Mouse (Mus musculus) intestine, embryonic 15.5 days (tissue): ENCODE results near the gene Olfr113. TPM values are rescaled to one million over a fixed set of nuclear protein-coding genes. Genes with fewer than 3 reads are reported as not detected.
A peak's percentile ranks its signal among the peaks of the same experiment; 100 is the strongest.
"Not testable (repeated sequence)": the region's sequence is repeated elsewhere in the genome, so short reads cannot be mapped to it uniquely, and the experiment has no call there.

Experiments
- ATAC-seq: fragments of 200-750 bp; cut with Nextera tagmentation; 2 replicates; pipeline ENCODE4 v1.8.0; 2017; ENCODE audit warnings: moderate TSS enrichment, moderate library complexity
- H3K27ac ChIP-seq: fragments of 300-500 bp; sonication (generic); 2 replicates; pipeline ENCODE4 v1.5.1; 2015; ENCODE audit warnings: mild to moderate bottlenecking, inconsistent platforms
- H3K27me3 ChIP-seq: fragments of 300-500 bp; sonication (generic); replicated peaks from 2 replicates; pipeline ENCODE4 v1.6.1; 2015; ENCODE audit warnings: inconsistent platforms
- H3K36me3 ChIP-seq: fragments of 300-500 bp; sonication (generic); 2 replicates; pipeline ENCODE4 v1.6.1; 2015; ENCODE audit warnings: inconsistent platforms
- H3K4me1 ChIP-seq: fragments of 300-500 bp; sonication (generic); replicated peaks from 2 replicates; pipeline ENCODE4 v1.6.1; 2015; ENCODE audit warnings: inconsistent platforms
- H3K4me2 ChIP-seq: fragments of 300-500 bp; sonication (generic); replicated peaks from 2 replicates; pipeline ENCODE4 v1.6.1; 2015; ENCODE audit warnings: mild to moderate bottlenecking, inconsistent platforms
- H3K4me3 ChIP-seq: fragments of 300-500 bp; sonication (generic); replicated peaks from 2 replicates; pipeline ENCODE4 v1.5.1; 2015; ENCODE audit warnings: inconsistent platforms
- H3K9ac ChIP-seq: fragments of 300-500 bp; sonication (generic); 2 replicates; pipeline ENCODE4 v1.6.1; 2015; ENCODE audit warnings: inconsistent platforms
- H3K9me3 ChIP-seq: fragments of 300-500 bp; sonication (generic); 2 replicates; pipeline ENCODE4 v1.6.1; 2016; ENCODE audit warnings: inconsistent platforms
- WGBS: fragments of 180-500 bp; shearing (Covaris S2); methylation state at CpG from one replicate; pipeline ENCODE4 v1.1.7; 2015; 5-methylcytosine and 5-hydroxymethylcytosine counted together
- polyA plus RNA-seq: library from polyadenylated mRNA; unstranded; fragments of >200 nt; fragmentation: Nextera tagmentation; extraction: Ambion mirVana; gene quantifications from 2 replicates; pipeline ENCODE4 v1.2.1, GENCODE M21; 2015

Gene Olfr113
- not detected in 2 replicates for polyA plus RNA-seq

DNA sequence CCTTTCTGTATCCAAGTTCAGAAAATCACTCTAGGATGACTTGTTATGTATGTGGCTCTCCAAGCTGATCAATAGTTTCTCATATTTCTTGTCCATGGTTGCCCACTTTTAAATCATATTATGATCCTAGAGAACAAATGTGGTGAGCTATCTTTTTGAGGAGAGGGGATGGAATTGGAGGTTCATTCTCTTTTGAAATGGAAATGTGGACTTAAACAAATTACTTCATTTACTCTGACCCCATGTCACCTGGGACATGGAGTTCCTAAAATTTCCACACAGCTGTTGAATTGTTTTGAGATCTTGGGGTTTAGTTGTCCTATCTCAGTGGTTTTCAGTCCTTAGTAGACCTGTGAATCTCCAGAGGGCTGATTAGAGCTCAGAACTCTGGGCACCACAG is at the start of gene Olfr113:
Olfr113 (minus strand) TSS at position 101 of the 400 bp plus-strand sequence.
- no peak within 1 kb of the TSS for H3K4me2 ChIP-seq
- H3K9me3 ChIP-seq = no peaks in the 10 kb centered on the region
- ATAC-seq = no peak
- H3K4me1 ChIP-seq = no peaks in the 10 kb centered on the region
- no peaks in the 10 kb centered on the region for H3K27me3 ChIP-seq
- H3K36me3 ChIP-seq = no peaks in the 10 kb centered on the region
- H3K4me3 ChIP-seq = no peak within 1 kb of the TSS
- no peak within 1 kb of the TSS for H3K27ac ChIP-seq
- H3K9ac ChIP-seq = no peak within 1 kb of the TSS

DNA sequence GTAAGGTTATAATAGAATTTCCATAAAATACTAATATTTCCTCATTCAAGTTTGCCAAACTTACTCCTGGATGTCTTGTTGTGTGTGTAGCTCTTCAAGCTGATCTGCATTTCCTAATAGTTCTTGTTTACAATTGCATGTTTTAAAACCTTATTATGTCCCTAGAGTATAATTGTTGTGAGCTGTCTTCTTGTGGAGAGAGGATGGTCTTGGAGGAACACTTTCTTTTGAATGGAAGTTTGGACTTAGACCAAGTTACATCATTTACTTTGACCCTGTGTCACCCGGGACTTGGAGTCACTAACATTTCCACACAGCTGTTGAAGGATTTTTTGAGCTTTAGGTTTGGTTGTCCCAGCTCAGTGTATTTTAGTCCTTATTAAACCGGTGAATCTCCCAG is 49.5 kb upstream of the Olfr113 start, which contains the start of the genes Olfr115 and Olfr116:
Olfr115 (minus strand) TSS at position 101 of the 400 bp plus-strand sequence.
Olfr116 (minus strand) TSS at position 191 of the 400 bp plus-strand sequence.
- Histone ChIP-seq H3K36me3 (no peaks in the 10 kb centered on the region), H3K9me3 (0 out of 2 replicates have a peak, but pooled peaks cover 4% of the 10 kb centered on the region), H3K27me3 (no peaks in the 10 kb centered on the region), H3K4me3 (no peak within 1 kb of the TSS), H3K27ac (no peak within 1 kb of the TSS), H3K4me2 (no peak within 1 kb of the TSS), H3K9ac (no peak within 1 kb of the TSS), H3K4me1 (no peaks in the 10 kb centered on the region)
- ATAC-seq = no peak
- WGBS = 85% methylated on average over 2 of the region's 2 CpGs

DNA sequence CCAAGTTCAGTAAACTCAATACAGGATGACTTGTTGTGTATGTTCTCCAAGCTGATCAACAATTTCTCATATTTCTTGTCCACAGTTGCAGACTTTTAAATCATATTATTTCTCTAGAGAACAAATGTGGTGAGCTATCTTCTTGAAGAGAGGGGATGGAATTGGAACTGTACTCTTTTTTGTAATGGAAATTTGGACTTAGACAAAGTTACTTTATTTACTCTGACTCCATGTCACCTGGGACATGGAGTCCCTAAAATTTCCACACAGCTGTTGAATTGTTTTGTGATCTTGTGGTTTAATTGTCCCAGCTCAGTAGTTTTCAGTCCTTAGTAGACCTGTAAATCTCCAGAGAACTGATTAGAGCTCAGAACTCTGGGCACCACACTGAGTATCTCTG is 15.2 kb upstream of the Olfr113 start, which contains the start of gene Olfr114:
Olfr114 (minus strand) TSS at position 101 of the 400 bp plus-strand sequence.
- Histone ChIP-seq H3K36me3 (no peaks in the 10 kb centered on the region), H3K4me2 (no peak within 1 kb of the TSS), H3K9ac (no peak within 1 kb of the TSS), H3K9me3 (no peaks in the 10 kb centered on the region), H3K27ac (no peak within 1 kb of the TSS), H3K4me3 (no peak within 1 kb of the TSS), H3K4me1 (no peaks in the 10 kb centered on the region), H3K27me3 (no peaks in the 10 kb centered on the region)
- no peak for ATAC-seq

DNA sequence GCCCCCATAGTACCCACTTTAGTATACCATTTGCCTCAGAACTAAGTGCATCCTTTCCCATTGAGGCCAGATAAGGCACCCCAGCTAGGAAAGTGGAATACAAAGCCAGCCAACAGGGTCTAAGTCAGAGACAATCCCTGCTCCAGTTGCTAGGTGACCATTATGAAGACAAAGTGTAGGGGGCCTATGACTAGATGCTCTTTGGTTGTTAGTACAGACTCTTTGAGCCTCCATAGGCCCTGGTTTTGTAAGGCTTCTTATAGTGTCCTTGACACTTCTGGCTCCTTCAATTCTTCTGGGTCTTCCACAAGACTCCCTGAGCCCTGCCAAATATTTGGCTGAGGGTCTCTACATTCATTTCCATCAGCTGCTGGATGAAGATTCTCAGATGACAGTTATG is 8.1 kb downstream of the Olfr113 start, which contains the start of gene Olfr112:
Olfr112 (minus strand) TSS at position 101 of the 400 bp plus-strand sequence.
- no peaks in the 10 kb centered on the region for H3K4me1 ChIP-seq
- H3K4me3 ChIP-seq = no peak within 1 kb of the TSS
- no peaks in the 10 kb centered on the region for H3K36me3 ChIP-seq
- no peak within 1 kb of the TSS for H3K9ac ChIP-seq
- H3K4me2 ChIP-seq = no peak within 1 kb of the TSS
- H3K27ac ChIP-seq = no peak within 1 kb of the TSS
- H3K27me3 ChIP-seq = no peaks in the 10 kb centered on the region
- no peaks in the 10 kb centered on the region for H3K9me3 ChIP-seq
- no peak for ATAC-seq

DNA sequence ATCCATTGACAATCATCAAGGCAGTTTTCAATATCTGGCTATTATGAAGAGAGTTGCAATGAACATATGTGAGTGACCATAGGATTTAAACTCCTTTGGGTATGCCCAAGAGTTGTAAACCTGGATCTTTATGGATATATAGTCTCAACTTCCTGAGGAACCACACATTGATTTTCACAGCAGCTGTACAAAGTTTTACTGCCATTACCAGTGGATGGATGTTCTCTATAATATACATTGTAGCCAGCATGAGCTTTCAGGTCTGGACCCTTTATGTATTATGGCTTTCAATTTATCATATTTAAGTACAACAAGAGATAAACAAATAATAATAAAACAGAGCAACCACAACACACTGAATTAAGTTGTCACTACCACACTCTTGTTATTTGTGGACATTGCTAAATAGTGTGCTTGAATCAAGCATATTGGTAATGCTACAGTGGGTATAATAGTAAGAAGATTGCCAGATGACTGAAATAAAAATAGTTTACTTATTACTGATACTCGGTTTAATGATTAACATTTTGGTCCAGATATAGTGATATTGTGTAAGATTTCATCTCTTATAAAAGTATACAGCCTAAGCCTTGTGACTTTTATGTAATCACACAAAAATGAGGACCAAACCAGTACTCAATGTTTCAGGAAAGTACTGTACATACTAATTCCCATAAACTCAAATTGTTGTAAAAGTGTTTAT is 18.4 kb downstream of the Olfr113 start:
- 54% methylated on average over 1 of the region's 1 CpGs for WGBS
- no peaks in the 10 kb centered on the region for H3K4me1 ChIP-seq
- H3K36me3 ChIP-seq = no peaks in the 10 kb centered on the region
- ATAC-seq = peak; percentile 97
- no peaks in the 10 kb centered on the region for H3K9me3 ChIP-seq
- H3K27me3 ChIP-seq = no peaks in the 10 kb centered on the region
- no peak overlapping the region for H3K4me3 ChIP-seq
- no peak overlapping the region for H3K27ac ChIP-seq
- no peak overlapping the region for H3K9ac ChIP-seq
- no peak overlapping the region for H3K4me2 ChIP-seq

DNA sequence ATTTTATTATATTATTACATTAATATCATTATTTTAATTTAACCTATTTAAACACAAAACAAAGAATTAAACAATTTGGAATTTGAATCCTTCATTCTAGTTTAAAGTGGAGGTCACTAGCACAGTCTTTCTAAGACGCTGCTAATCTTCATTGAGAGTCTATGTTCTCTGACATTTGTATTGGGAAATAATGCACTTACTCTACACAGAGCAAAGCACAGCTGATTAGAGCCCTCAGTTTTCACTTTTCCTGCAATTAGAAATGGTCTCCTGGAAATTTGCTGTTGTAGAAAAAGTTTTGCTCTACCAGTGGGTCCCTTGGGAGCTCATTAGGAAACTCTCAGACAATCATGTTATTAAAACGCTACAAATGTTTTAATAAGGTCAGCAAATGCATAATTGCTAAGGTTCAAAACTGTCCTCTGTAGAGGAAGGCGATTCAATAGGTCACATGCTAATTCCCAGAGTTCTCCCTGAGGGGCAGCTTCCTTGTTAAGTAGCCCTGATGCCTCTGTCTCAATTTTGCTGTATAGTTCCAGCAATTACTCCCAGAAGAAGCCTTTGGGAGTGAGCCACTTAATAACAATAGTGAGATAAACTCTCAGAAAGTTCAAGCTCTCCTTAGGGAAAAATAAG is 33.5 kb downstream of the Olfr113 start:
- 67% methylated on average over 3 of the region's 3 CpGs for WGBS
- no peaks in the 10 kb centered on the region for H3K36me3 ChIP-seq
- H3K27me3 ChIP-seq = no peaks in the 10 kb centered on the region
- H3K9ac ChIP-seq = no peak overlapping the region
- H3K27ac ChIP-seq = no peak overlapping the region
- no peaks in the 10 kb centered on the region for H3K9me3 ChIP-seq
- H3K4me1 ChIP-seq = no peaks in the 10 kb centered on the region
- no peak overlapping the region for H3K4me3 ChIP-seq
- H3K4me2 ChIP-seq = no peak overlapping the region
- ATAC-seq = no peak

DNA sequence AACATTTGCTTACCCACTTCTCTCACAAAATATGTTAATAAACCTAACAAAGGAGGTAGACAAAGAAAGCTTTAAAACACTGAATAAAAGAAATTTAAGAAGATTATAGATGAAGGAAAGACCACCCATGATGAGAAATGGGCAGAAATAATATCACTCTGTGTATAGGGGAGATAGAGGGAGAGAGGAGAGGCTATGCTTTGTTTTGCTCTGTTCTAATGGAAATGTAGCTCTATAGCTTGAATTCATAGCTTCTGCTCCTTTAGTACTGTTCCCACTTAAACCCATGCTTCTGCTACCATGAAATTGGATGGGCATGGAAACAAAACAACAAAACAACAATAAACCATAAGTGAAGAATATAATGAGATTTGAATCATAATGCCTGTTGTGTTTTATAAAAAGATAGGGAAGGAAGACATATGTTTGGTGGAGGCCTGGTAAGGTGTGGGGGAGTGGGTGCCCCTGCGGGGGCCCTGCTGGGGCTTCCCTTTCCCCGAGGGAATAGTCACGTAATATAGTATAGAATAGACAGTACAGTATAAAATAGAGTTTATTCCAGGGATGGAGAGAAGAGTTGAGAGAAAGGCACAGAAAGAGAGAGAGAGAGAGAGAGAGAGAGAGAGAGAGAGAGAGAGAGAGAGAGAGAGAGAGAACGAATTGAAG is 35.9 kb downstream of the Olfr113 start:
- 78% methylated on average over 4 of the region's 4 CpGs for WGBS
- H3K9ac ChIP-seq = no peak overlapping the region
- H3K36me3 ChIP-seq = no peaks in the 10 kb centered on the region
- no peak for ATAC-seq
- H3K9me3 ChIP-seq = no peaks in the 10 kb centered on the region
- H3K4me2 ChIP-seq = no peak overlapping the region
- H3K27ac ChIP-seq = no peak overlapping the region
- H3K27me3 ChIP-seq = no peaks in the 10 kb centered on the region
- no peaks in the 10 kb centered on the region for H3K4me1 ChIP-seq
- no peak overlapping the region for H3K4me3 ChIP-seq

DNA sequence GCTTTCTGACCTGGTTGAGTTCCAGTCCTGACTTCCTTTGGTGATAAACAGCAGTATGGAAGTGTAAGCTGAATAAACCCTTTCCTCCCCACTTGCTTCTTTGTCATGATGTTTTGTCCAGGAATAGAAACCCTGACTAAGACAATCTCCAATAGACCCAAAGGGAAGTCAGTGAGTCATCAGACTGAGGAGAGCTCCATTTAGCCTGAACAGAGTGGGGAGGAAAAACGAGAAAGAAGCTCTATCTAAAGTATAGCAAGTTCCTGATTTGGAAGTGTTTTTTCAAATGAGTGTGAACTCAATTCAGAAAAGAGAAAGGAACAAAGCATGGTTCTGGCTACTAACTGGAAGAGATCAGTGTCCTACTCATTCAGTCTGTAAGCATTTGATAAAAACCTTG is 39.0 kb downstream of the Olfr113 start:
- H3K27ac ChIP-seq, H3K27me3 ChIP-seq, H3K36me3 ChIP-seq, H3K4me2 ChIP-seq, ATAC-seq, H3K4me1 ChIP-seq, H3K9ac ChIP-seq, H3K9me3 ChIP-seq, H3K4me3 ChIP-seq: not testable (repeated sequence)
- 45% methylated on average over 1 of the region's 1 CpGs for WGBS

DNA sequence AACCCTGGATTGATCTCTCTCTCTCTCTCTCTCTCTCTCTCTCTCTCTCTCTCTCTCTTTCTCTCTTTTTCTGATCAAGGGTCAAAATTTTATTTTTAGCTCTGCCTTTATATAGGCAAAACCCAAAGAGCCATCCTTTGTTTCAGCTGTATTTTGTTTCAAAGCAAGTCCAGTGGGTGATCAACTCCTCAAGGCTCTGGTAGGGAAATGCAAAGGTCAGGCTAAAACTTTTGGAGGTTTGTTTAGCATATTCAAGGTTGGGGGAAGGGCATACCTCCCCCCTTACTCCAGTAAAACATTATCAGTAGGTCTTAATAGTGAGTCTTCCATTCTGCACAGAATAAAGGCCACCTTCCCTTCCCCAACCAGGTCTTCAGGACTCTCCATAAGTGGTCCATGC is 42.3 kb downstream of the Olfr113 start:
- no peaks in the 10 kb centered on the region for H3K4me1 ChIP-seq
- no peaks in the 10 kb centered on the region for H3K36me3 ChIP-seq
- H3K9ac ChIP-seq = no peak overlapping the region
- H3K9me3 ChIP-seq = no peaks in the 10 kb centered on the region
- H3K4me3 ChIP-seq = no peak overlapping the region
- H3K4me2 ChIP-seq = no peak overlapping the region
- H3K27me3 ChIP-seq = no peaks in the 10 kb centered on the region
- H3K27ac ChIP-seq = no peak overlapping the region
- no peak for ATAC-seq

DNA sequence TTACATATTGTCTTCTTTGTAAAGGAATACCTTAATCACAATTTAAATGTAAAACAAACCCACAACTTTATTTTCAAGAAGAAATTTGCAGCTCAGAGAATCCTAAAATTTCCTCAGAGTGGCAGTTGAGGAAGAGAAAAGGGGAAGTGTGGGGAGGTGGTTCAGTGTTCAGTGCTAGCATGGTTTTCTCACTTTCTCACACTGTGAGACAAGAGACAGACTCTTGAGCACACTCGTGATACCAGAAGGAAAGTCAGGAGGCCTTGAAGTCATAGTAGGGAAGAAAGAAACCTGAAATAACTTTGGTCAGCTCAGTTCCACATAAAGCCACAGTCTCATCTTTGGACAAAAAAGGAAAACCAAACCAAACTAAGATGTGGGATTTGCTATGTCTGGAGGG is 52.0 kb downstream of the Olfr113 start:
- H3K4me2 ChIP-seq, ATAC-seq, H3K27me3 ChIP-seq, H3K9ac ChIP-seq, H3K36me3 ChIP-seq, H3K4me1 ChIP-seq, H3K9me3 ChIP-seq, H3K27ac ChIP-seq, H3K4me3 ChIP-seq: not testable (repeated sequence)
- 62% methylated on average over 1 of the region's 1 CpGs for WGBS

DNA sequence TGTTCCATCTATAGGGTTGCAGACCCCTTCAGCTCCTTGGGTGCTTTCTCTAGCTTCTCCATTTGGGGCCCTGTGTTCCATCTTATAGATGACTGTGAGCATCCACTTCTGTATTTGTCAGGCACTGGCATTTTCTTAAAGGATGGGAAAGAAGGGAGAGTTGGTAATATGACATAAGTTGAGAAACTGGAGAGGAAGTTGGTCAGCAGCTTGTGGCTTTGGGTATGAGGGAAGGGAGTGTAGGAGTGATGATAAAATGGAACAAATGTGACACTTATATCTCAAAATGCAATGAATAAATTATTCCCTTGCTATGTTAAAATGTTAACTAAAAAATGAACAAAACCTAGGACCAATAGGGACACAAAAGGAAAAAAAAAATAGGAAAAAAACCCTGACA is 52.9 kb downstream of the Olfr113 start:
- not testable (repeated sequence) for H3K9me3 ChIP-seq, ATAC-seq, H3K36me3 ChIP-seq, H3K4me3 ChIP-seq, H3K27me3 ChIP-seq, H3K4me1 ChIP-seq, H3K4me2 ChIP-seq, H3K9ac ChIP-seq, H3K27ac ChIP-seq
